Mouse (Mus musculus) adrenal gland, postnatal 10 days (tissue): ENCODE data around the gene B230217C12Rik. TPM values are rescaled to one million over a fixed set of nuclear protein-coding genes. Genes with fewer than 3 reads are reported as not detected.

Experiments used
- DNase-seq: peaks from one replicate; pipeline ENCODE4 v3.0.0; 2021; ENCODE audit warnings: mixed read lengths
- long read RNA-seq, 2 experiments: library from polyadenylated mRNA; stranded (forward); transcript quantifications; one replicate each; pipeline ENCODE4 v2.0.0; 2021
- total RNA-seq, 2 experiments: library from RNA; stranded (reverse); gene quantifications; 2 replicates each; pipeline ENCODE4 v1.2.3; 2021

Gene B230217C12Rik
- total RNA-seq, result 1 to 10 TPM; 2.0 to 3.1 TPM
- long read RNA-seq, experiment 1, partial matches to known transcripts, result 0 of 1 reads
- long read RNA-seq, experiment 1, other reads (novel, unspliced or antisense), result 1 of 1 reads
- long read RNA-seq, experiment 2, result 0 reads

DNA sequence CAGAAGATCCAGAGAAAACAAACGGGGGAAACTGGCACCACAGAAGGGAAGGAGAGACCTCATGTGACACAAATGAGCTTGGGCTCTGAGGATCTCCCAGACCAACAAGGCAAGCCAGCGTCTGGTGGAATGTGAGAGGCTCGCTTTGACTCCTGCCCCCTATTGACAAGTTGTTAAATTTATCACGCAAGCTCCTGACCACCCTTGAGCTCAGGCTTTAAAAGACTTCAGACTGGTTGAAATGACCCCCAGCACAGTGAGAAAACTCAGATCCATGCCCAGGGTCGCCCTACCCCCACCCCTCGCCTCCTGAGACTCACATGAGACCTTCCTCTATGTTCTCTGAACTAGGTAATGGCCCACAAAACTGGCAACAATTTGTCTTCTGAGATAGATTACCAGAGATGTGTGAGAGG is at the start of gene B230217C12Rik:
Gene B230217C12Rik, plus strand, starts transcription at position 242 of the 416 bp plus-strand sequence.
- DNase-seq, result no peak

DNA sequence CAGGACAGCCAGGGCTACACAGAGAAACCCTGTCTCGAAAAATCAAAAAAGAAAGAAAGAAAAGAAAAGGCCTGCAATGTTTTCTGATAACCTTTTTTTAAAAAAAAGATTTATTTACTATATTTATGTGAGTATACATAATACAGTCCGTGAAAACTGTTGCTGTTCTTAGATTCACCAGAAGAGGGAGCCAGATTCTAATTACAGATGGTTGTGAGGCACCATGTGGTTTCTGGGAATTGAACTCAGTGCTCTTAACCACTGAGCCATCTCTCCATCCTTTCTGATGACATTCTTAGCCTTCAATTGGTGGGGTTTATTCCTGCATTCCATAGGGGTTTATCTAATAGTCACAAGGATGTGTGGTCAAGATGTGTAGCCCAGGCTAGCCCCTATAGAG is 47.4 kb upstream of the B230217C12Rik start:
- DNase-seq, result no peak

DNA sequence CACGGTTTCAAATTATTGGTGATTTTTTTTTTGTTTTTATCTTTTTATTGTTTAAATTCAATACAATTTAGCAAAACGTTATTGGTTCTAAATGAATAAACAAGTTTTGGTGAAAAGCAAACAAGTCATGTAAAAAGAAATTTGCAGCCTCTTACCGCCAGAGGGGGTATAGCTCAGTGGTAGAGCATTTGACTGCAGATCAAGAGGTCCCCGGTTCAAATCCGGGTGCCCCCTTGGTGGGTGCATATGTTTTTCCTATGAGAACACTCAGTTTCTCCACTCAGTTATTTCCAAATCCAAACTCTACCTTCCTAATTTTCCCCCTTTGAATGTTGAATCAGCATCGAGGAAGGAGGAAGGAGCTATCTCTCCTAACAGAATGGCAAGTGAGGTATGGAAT is 43.7 kb upstream of the B230217C12Rik start:
- DNase-seq, result peak; percentile 82

DNA sequence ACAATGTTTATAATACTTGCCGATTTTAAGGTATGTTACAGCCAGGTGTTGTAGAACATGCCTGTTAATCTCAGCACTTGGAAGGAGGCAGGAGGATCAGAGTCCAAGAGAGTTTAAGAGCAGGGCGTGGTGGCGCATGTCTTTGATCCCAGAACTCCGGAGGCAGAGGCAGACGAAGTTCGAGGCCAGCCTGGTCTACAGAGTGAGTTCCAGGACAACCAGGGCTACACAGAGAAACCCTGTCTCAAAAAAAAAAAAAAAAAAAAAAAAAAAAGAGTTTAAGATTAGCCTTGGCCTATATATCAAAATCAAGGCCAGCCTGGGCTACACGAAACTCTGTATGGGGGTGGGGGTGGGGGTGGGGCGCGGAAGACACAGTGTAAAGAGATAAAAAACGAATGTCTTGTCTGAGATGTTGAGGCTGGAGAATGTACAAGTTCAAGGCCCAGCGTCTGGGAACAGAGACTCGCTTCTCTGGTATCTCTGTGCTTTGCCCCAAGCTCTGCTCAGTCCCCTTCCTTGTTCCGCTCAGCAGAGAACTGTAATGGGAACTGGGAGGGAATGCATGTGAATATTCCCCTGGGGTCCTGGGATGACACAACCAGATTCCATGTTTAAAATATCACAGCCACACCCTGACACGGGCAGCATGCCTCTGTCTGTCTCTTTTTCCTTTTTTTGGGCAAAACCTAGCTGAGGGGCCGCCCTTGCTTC is 43.1 kb upstream of the B230217C12Rik start:
- peak; percentile 11 for DNase-seq

DNA sequence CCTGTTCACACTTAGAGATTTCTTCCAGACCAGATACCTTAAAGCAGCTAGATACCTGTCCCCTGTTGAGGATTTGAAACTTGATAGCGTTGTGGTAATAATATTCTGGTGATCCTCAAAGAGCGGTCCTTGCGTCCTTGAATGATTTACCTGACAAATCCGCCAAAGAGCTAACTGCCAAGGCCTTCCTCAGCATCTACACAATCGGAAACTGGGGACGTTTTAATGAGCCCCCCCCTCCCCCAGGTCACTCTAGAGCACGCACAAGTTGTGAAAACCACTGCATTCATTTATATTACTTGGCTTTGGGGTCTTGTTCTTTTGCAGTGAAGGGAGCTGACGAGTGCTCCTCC is 42.5 kb upstream of the B230217C12Rik start:
- no peak for DNase-seq

DNA sequence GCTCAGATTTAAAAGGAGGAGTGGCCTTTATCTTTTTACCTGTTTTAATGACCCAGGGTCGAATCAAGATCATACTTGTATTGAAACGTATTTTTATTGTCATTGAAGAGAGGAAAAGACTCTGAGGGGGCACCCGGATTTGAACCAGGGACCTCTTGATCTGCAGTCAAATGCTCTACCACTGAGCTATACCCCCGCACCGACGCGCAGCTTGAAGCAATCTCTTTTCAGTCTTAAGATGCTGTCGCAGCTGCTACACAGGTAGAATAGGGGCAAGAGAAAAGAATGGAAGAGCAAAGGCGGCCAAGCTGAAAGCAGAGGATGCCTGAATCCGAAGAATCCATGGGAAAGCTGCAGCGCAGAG is 41.8 kb upstream of the B230217C12Rik start, which contains the start of gene Lasp1:
Gene Lasp1, plus strand, starts transcription at position 219 of the 364 bp plus-strand sequence.
- peak; percentile 92 for DNase-seq

DNA sequence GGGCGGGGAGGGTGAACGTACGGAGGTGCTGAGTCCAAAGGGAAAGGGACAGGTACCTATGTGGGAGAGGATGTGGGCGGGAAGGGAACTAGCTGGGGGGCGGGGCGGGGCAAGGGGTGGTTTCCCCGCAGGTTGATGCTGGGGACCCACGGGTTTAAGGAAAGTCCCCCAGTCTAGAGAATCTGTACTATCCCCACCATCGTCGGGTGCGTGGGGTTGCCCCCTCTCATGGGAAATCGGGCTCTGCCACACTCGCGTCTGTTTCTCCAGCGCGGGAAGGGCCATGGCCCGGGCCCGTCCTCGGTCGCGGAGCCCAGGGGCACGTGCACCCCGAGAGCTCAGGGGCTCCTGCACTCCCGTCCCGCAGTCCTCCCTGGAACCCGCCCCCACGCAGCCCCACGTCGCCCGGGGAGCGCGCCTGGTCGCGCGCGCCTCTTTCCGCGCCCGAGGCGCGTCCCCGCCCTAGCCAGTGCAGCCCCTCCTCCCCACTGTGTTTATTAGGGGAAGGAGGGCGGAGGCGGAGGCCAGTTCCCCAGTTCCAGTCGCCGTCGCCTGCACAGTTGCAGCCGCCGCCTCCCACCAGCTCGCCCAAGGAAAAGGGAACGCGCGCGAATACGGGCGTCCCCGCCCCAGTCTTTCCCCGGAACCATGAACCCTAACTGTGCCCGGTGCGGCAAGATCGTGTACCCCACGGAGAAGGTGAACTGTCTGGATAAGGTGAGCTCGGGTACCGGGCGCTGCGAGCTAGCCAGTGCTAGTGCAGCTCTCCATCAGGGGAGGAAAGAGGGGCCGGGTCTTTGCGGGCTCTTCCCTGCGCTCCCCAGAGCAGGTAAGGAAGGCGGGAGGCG is 41.2 kb upstream of the B230217C12Rik start:
- peak; percentile 92 for DNase-seq

DNA sequence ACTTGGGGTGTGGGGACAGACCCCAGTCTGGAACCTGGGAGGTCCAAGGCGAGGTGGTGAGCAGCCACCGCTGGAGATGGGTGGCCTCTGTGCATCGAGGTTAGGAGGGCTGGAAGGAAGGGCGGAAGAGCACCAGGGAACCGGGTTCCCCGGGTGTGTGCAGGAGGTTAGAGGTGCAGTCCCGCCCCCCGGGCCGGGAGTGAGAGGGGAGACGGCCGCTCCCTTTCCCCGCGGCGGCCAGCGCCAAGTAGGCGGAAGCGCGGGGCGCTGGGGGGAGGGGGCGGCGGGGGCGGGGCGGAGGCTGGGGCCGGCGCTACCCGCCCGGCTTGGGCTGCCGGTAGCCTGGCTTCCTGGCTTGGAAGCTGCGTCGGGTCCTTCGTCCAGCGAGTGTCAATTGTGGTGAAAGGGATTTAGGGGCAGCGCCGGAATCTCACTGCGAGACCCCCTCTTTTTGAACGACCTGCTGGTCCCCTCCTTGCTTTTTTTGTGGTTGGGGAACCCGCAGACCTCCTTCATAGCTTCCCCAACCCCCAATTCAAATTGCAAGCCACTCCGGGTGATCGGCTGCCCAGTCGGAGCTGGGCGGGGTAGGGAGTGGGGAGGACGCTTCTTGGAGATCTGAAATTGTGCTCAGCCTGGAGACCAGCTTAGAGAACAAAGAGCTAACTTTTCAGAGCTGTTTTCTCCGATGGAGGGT is 40.4 kb upstream of the B230217C12Rik start:
- peak; percentile 87 for DNase-seq

DNA sequence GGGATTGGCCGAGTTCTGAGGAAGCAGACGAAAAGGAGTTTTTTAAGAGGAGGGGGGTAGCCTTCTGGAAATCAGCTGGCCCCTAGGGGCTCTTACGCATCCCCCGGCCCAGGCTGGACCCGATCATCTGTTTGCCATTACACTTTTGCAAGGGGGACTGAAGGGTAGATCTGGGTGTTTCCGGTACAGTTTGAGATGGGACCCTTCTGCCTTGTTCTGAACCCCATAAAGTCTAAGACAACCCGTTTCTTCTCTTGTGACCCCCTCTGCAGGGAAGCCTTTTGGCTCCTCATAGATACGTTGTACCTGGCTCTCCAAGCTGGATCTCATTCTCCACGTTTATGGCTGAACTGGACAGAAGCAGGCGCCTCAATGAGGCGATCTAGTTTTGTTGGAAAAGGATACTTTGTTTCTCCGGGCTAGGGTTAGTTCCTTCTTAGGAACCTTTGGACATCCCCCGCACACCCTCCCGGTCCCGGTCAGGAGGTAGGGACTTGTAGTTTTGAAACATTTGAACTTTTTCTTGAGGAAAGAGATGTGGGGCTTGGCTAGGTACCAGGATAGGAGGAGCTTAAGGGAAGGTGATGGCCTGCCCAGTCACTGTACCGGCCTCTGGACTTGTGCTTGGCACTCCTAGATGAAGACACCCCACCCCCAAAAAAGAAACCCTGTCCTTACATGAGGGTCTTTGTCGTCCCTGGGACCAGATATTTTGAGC is 39.7 kb upstream of the B230217C12Rik start:
- peak; percentile 64 for DNase-seq

DNA sequence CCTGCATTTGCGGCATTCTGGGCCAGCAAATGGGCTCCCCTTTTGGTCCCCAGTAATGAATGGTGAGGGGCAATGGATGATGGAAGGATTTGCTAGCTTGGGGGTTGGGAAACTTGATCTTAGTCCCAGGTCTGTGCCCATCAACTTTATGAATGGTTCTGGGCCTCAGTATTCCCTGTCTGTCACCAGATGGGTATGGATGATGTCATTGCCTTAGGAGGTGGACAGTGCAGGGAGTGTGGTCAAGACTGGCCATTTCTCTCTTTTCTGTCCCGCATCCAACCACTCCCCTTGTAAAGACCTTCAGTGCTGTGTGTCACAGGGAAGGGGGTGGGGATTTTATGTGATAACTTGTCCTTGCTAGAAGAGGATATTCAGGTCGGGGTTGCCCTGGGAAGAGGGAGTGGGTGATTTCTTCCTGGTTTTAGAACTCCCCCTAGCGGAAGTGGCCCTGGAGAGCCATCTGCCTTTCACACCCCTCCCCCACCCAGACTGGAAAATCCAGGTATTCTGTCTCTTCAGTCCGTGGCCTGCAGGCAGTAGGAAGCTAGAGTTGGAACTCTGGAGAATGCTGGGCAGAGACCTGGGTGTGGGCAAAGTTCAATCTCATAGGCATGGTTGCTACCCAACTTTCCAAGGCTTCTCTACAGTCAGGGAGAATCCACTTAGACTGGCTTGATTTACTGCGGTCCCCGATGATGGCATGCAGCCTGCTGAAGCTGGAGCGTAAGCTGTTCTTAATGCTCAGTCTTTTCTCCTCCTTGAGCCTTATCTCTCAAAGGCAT is 39.0 kb upstream of the B230217C12Rik start:
- peak; percentile 77 for DNase-seq

DNA sequence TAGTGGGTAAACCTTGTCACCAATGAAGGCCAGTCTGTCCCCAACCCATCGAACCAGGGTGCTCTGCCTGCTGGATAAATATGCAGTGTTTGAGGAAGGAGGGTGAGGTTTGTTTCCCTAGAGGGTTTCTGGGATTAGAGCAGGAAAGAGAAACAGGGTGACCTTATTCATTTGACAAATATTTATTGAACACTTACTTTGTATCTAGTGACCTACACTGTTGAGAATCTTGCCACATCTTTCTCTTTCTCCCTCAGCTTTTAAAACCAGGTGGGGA is 38.4 kb upstream of the B230217C12Rik start:
- DNase-seq, result no peak

DNA sequence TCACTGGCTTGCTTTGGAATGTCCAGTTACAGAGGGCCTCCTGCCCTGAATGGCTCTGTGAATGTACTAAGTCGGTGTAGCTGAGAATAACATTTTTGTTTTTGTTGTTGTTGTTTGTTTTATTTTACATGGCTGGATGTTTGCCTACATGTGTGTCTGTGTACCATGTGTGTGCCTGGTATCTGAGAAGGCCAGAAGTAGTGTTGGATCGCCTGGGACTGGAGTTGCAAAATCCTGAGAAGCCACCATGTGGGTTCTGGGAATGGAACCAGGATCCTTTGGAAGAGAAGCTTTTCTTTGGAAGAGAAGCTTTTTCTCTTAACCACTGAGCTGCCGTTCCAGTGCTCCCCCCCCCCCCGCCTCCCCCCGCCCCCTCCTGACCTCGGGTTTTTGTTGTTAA is 38.1 kb upstream of the B230217C12Rik start:
- DNase-seq, result peak; percentile 52

DNA sequence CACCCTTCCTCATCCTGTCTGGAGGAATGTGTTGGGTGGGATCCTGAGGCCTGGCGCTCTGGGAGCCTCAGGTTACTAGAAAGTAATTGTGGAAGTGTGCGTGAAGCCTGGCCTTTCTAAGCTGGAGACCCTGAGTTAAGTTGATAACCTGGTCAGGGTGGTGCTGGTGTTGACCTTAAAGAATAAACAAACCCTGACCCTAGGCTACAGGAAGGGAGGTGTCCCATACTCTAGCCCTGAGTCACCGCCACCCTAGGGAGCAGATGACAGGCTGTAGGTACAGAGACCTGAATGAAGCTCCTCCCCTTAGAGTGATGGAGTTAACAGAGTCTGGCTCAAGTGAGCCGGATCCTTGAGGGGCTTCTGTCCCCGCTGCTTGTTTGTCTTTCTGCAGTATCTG is 36.7 kb upstream of the B230217C12Rik start:
- no peak for DNase-seq

DNA sequence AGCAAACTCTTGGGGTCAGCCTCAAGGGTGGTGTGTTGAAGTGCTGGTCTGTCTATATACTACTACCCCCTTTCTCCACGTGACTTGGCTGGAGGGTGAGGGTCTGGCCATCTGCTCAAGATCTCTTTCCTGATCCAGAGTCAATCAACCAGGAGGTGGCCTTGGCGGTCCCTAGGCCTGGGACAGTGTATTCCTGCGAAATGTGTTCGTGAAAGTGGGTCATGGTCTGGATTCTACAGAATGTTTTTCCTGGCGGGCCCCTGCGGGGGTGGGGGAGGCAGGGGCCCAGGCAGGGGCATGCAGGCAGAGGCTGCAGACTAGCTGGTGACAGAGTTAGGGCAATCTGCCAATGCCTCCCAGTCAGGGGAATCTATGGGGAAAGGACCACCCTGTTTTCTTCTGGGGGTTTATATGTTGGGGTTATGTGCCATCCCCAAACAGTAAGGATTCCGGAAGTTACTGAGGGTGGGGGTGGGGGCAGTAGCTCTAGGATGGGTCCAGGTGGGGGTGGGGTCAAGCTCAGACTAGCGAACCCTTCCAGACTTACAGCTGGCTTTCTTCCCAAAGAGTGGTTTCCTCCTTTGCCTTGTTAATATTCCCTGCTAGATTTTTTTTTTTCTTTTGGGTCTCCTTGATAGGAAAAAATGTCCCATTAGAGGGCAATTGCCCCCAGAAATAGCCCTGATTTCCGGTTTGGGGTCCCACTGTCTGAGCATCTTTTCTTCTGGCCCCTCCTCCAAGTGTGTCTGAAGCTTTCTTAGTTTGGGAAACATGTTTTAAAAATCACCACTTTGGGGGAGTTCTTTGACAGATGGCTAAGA is 35.5 kb upstream of the B230217C12Rik start:
- peak; percentile 73 for DNase-seq

DNA sequence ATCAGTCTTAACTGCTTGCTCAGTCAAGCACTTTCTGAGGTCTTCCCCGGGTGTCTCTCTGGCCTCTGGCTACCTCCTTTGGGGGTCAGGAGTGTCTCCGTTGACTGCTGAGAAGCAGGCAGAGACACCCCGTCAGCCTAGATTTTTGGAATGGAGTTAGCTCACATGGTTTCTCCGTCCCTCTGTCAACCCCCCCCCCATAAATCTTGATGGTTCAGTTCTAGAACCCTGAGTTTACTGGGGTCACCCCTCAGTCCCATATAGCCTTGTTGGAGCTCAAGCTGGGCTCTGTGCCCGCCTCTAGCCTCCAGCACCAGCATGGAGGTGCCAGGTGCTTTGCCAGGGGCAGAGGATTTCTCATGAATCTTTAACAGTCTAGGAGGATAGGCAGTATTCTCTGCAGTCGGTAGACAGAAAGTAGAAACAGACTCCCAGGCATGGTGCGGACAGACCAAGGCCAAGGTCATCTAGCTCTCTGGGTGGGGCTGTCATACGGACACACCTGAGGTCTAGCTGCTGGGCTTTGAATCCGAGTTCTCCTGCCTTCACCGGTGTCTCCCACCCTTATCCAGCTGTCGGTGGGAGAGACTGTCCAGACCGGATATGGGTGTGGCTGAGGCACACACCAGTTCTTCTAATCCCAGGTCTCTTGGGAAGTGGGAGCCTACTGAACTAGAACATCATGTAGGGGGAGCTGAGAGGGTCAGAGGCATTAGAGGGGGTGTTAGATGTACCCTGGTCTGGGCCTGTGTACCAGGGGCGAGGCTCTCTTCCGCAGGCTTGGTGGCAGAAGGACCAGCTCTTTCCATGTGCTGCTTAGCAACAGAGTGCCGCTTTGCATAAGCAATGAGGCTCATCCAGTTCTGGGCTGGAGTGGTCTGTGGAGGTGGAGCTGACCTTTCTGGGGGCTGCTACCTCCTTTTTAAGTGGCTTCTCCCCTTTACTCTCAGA is 34.6 kb upstream of the B230217C12Rik start:
- DNase-seq, result peak; percentile 22

DNA sequence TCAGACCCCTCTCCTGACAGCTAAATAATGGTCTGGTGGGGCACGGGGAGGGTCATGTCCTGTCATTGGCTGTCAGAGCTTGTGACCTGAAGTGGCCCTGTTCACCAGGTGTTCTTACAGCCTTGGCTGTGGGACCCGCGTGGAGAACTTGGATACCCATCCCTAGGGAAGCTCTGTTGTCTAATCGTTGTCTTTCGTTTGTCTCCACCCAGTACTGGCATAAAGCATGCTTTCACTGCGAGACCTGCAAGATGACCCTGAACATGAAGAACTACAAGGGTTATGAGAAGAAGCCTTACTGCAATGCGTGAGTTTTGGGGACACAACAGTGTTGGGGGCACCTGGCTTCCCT is 34.0 kb upstream of the B230217C12Rik start:
- no peak for DNase-seq

DNA sequence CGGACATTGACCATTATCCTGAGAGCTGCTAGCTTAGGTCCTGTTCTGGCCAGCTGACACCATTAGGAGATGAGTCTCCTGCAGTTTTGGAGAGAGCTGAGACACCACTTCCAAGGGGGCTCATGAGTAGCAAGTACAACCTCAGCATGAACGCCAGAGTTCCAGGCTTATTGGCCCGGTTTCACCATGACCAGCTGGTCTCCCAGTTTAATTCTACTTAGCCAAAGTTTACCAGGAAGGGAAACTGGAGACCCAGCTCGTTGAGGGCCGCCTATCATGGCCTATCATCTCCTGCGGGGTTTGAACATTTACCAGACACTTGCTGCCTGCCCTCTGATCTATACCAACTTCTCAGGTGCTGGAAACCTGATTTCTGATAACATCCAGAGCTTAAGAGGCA is 33.0 kb upstream of the B230217C12Rik start:
- peak; percentile 7 for DNase-seq

DNA sequence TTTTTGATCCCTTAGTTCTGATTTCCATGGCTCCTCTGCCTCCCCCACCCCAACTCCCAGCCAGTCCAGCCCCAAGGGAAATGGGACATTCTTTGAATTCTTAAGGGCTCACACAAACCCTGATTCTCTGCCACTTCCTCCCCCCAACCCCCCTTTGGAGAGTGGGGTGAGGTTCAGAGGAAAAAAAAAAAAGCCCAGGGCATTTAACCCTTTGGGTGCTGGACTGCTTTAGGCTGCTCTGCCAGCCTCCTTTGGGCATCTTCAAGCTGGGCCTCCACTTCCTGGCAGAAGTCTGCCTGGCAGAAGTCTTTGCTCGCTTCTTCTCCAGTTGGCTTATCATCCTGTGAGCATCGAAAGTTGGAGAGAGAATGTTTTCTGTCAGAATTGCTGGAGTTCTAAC is 32.5 kb upstream of the B230217C12Rik start:
- peak; percentile 47 for DNase-seq

DNA sequence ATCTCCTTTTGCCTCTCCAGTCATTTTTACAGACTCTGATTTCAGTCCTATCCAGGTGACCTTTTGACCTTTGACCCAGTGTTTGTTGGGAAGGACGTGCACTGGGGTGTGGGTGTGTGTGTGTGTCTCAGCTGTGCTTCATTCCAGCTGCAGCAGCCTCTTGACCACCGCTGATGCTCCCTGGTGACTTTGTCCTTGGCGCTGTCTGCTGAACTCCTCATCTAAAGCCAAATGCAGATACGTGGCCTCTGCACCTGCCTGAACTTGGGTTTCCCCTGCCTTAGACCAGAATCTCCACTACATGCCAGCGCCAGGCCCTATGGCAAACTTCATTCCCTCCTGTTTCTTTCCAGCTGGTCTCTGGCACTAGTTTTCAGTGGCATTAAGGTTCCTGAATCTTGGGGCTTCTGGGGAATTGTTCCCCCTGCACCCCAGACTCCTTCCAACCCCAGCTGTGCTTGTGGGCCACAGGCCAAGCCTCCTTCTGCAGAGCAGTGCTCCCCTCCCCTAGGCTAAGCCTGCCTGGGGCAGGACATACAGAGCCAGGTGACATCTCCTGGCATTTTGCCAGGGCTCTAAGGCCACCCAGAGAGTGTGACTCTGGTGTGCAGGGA is 31.9 kb upstream of the B230217C12Rik start:
- peak; percentile 66 for DNase-seq
